Mouse (Mus musculus) retina, embryonic 14.5 days (tissue): ENCODE results near the gene Rbpjl.

Experiments used
- DNase-seq: peaks from one replicate; pipeline ENCODE4 v3.0.0-alpha.2; 2015; ENCODE audit warnings: low spot score

Rbpjl gene

DNA sequence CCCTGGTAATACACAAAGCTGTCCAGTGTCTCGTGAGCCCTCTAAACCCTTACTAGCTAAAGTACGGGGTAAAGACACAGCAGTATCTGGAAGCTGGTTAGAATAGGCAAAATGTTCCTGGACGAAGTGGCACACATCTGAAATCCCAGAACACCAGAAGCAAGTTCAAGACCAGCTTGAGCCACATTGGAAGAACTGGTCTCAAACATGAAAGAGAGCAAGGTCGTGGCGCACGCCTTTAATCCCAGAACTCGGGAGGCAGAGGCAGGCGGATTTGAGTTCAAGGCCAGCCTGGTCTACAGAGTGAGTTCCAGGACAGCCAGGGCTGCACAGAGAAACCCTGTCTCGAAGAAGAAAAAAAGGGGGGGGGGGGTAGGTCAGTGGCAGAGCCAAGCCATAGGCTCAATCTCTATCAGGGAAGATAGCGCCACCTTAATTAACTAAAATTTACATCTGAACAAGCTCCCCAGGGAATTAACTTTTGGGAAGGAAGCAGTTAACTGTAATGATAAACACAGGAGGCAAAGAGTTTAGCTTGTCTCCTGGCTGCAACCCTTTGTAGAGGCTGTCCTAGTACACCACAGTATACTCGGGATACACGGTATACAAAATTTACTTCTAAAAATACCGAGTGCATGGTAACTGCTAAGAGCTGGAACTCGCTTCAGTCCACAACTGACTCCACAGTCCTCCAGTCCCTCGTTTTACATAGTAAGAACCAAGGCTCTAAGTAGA lies 27.1 kb downstream of the Rbpjl start:
- DNase-seq: no peak

DNA sequence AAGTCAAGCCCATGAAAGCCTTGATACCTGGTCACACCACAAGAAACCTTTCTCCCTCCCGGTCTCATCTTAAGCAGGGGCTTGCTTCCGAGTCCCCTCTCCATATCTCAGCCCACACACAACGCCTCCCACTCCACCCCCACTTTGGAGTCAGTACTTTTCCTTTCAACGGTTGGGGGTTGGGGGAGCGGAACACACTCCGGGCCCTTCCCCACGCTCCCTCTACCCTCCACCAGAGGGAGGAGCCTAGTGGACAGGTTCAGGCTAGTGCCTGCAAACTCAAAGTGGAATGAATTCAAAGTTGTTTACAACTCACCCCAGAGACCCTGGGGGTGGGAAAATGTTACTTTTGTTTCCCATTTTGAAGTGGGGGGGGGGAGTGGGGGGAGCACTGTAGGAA lies 27.8 kb downstream of the Rbpjl start:
- no peak for DNase-seq

DNA sequence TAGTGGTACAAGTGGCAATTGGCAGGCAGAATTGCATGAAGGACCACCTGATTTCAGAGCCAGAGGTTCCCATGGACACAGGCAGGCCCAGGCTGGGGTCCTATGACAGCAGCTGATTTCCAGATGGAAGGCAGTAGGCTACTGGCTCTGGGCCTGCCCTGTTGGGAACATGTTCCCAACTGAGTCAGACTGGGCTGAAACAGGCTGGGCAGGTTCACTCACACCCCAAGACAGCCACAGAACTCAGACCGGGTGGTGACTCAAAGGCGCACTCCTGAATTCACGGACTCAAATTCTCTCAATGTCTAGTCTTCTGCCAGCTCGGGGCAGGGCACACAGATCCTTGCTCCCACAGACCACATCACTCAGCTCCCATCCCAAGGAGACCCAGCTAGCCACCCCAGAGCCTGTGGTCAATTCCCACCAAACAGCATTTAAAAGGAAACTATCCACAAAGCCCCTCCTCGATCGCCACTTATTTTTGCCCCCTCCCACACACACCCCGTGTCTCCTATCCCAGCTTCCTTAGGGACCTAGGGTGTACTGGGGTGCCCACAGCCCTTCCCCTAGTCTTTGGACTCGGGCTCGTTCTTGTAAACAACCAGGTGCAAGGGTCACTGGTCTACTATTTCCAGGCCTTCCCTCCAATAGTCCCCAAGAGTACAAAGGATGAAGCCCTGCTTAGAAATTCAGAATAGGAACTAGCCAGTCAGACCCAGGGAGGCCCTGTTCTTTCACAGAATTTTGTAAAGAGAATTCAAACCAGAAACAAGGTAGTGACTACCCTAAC lies 28.9 kb downstream of the Rbpjl start:
- DNase-seq: no peak

DNA sequence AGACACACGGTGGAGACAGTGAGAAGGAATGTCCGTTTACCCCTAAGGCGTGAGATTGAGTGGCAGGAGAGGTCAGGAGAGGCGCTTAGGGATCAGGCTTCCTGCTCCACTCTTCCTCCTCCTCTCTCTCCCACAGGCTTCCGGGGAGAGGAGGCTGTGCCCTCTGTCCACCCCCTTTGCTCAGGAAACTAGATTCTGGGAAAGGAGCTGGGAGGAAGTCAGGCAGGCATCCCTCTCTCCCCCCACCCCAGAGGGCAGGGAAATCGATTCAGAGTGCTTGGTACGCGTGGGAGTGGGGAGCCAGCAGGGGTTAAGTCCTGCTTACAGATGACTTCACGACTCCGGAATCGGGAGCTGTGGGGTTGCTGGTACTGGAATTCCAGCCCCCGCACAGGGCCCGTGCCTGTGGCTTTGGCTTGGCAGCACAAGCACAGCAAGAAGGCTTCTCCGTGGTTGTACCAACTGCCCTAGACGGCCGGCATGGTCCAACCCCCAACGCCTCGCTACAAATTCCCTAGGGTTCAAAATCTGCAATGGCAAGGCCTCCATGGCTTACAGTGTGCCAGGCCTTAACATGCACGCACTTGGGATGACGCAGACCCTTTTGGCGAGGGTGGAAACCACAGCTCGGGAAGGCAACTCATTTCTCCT lies 29.7 kb downstream of the Rbpjl start:
- no peak for DNase-seq

DNA sequence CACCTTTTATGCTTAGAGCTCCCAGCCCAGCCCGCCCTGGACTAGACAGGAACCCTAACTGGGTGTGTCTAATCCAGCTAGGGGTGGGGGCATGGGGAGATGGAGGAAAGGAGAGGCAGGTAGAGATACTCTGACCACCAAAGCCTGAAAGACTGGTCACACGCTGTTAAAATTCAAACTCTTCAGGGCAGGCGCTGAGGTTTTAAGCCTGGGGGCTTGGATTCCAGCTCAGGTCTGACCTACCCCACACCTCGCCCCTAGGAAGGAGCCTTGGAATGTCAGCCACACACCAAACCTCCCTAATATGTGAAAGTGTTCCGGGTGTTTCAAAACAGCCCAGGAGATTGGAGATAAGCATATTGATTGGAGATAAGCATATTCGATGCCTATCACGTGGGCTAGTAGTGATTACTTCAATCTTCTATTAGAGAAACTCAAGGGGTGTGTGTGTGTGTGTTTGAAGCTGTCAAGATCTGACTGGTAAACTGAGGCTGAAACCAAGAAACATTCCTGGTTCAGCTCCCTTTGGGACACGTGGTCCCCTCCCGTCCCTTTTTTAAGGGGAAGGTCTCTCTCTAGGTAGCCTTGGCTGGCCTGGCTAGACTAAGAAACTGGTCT lies 30.4 kb downstream of the Rbpjl start:
- DNase-seq: no peak

DNA sequence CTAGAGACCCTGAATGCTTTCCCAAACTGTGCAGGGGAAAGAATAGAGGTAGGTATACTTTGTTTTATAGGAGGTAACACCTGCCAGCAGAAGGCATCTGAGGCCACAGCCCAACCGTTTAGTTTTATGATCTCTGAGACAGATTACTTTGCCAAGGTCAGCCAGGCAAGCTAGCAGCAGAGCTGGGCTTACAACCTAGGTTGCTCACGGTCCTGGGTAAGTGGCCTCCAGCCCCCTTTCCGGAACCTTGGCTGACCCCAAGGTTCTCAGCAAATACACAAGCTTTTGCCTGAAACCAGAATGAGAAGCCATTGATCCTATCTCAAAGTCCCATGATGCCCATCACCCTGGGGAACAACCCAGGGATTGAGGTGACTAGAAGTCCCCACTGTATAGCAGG lies 31.7 kb downstream of the Rbpjl start:
- DNase-seq: no peak

DNA sequence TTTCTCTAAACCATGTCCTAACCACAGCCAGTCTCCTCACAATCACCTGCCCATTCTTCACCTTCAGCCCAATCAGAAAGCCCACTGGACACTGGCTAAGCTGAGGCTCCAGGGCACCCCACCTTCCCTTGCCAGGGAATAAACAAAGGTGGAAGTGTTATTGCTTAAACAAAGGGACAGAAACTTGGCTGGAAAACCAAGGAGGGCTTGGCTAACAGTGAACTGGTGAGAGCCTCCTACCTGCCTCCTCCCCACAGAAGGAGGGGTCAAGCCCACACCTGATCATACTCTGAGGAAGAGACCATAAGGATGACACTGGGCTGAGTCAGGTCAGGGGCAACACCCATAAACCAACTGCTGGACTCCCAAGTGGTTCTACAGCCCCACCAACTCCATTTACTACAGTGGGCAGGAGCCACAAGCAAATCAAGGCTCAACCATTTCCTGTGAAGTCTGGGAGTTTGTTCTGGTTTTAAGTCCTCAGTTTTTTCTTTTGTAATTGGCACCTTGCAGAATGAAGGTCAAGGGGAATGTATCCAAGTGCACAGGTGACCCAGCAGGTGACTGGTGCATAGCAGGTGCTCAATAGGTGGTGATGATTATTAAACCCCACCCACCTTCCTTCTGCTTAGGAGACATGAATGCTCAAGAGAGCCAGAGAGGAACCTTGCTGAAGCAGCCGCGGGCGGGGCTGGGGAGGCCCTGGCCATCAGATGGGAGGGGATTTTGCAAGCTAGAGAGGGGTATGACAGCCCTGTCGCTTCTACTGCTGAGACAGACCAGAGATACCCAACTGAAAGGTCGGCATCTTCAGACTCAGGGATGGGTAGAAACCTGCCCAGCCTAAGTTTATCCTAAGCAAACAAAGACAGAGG lies 32.5 kb downstream of the Rbpjl start:
- no peak for DNase-seq

DNA sequence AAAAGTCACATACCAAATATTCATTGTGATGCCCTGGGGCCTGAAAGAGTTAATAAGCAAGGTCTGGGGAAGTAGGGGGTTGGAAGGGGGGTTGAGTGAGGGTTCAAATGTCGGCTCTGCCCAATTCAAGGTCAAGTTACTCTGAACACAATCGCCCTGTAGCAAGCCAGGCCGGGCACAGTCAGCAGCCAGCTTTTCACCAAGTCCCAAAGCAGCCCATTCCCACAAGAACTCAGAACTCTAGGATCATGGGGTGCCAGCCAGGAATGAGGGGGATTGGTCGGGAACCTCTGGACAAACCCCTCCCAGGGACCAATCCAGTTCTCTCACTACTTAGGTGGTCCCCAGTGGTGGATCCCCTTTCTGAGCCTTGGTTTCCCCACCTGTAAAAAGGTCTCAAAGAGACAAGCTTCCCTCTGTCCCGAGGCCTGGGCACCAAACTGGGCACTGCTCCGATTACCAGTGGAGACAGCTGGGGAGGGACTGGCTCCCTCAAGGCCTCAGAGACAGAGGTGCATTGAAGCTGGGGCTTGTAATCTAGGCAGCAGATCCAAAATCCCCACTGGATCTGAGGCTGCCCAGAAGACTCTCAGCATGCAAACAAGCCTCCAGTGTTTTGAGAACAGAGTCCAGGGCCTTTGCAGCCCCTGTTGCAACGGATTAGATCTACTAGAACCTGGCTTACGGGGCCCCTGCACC lies 33.4 kb downstream of the Rbpjl start:
- no peak for DNase-seq

DNA sequence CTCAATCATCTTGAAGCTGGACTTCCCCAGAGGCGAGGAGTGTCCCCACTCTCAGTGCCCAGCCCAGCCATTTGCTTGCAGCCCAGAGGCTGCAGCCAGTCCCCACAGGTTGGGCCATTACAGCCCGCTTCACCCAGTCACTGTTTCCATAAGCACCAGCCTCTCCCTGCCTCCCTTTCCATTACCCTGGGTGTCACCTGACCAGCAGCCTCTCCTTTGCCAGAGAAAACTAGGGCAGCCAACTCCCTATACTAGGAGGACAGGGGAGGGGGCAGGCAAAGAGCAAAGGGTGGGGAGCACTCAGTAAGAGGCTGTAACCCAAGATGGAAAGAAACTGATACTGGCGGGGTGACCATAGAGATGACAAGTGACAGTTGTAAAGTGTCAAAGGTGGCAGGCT lies 34.0 kb downstream of the Rbpjl start:
- no peak for DNase-seq

DNA sequence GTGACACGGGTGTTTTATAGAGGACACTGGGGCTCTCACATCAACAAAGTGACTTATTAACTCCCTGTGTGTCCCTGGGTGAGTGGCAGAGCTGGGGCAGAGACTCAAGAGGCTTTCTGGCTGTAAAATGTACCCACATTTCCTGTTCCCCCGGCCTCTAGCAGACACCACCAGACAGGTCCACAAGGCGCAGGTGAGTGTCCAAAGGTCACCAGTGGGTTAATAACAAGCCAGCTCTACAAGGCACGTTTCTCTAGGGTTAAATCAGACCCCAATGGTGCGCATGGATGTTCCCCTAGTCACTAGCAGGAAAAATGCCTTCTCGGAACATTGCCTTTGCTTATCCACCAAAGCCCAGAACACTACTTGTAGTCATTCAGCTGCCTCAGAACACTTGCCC lies 34.8 kb downstream of the Rbpjl start:
- no peak for DNase-seq

DNA sequence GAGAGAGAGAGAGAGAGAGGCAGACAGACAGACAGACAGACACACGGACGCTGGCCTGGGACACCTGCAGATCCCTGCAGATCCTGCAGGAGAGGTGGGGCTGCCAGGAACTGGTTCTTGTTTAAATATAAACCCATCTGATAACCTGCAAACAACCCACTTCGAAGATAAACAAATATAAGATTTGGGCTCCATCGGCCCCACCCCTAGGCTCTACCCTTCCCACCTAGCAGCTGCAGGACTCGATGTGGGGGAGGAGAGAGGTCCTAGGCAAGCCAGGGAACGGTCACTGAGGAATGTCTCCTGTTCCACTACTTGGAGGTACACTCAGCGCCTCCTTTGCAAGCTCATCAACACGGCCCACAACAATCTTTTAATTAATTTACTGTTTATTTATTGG lies 35.3 kb downstream of the Rbpjl start:
- DNase-seq: no peak

DNA sequence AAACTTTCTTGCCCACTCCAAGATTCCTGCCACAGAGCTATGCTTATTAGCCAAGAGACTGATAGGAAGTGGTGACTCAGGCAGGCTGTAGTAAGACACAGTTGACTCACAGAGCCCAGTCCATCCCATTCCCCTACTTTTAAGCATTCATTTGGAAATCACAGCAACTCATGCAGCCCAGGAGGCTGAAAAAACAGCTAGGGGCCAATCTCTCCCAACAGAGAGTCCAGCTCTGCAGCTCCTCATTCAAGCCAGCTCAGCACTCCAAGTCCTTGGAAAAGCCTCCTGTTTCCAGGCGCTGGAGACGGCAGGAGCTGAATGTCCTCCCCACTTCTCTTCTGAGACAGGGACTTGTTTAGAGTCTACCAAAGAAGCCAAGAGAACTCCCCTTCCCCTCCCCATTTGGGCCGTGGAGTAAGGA lies 36.1 kb downstream of the Rbpjl start:
- DNase-seq: no peak

DNA sequence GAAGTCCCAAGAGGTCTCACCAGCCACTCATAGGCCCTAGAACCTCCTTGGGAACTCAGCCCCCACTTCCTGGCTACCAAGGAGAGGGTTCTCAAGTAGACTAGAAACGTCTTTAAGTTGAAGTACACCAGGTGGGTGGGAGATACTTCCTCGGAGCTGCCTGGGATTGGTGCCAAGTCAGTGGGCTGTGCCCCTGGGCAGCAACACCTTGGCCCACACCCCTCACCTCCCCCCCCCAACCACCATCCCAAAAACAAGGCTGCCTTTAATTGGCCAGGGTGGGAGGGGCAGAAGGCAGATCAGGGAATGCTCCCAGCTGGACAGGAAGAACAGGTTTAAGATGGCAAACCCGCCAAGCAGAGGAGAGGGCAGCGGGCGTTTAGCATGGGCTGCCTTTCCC lies 37.4 kb downstream of the Rbpjl start:
- DNase-seq: no peak

DNA sequence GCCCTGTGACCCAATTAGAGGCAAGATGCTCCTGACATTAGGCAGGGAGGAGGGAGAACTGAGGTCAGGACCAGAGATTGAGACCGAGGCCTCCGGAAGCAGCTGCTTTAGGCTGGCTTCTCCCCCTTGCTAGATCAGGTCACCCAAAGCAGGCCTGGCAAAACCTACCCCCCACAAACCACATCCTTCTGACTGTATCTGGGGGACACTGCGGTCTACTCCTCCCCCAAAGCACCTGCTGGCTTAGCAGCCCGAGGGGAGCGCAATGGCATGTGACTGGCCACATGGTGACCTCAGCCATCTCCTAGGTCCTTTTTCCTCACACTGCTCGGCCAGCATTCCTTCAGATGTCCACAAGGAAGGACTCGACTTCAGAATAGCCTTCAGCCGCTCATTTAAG lies 38.2 kb downstream of the Rbpjl start:
- DNase-seq: no peak

DNA sequence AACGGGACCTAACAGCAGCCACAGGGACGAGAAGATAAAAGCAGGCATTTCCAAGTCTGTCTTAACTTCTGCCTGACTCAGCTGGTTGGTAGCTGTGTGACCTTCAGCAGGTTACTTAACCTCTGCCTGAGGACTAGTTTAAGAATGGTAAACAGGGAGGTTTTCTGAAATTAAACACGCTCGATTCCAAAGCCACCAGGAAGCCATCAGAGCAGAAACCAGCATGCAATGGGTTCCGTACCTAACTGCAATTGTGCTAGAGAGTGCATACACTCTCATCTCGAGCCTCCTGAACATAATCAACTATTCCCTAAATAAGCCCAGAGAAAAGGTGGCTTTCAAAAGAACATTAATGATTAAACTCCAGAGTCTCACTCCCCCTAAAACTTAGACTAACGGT lies 38.8 kb downstream of the Rbpjl start:
- no peak for DNase-seq

DNA sequence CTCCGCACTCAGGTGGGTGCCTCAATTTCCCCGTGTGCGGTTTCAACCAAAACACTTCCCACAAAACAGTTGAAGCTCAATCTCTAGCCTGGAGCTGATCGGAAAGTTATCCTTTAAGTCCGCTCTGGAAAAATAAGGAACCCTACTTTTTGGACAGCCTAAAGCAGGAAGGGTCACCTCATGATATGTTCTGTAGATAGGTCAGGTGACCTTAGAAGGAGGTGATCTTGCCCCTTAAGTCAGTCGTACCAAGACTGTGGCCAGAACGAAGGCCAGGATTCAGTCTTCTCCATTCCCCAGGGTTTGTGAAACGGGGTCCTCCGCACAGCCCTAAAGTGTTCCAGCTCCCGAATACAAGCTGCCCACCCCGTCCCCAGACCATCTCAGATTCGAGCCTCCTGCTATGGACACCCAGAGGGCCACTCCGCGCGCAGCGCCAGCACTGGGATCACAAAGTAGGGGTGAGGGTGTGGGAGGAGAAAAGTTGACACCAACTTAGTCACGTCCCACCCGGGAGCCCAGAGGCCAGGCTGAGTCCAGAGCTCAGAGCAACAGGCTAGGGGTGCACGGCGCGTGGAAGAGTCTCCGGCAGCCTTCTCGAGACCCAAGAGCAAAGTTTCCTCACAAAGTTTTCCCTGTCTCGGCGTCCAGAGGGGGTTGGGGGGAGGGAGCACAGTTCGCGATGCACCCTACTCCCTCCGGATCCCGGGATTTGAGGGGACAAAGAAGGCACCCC lies 39.5 kb downstream of the Rbpjl start:
- no peak for DNase-seq

DNA sequence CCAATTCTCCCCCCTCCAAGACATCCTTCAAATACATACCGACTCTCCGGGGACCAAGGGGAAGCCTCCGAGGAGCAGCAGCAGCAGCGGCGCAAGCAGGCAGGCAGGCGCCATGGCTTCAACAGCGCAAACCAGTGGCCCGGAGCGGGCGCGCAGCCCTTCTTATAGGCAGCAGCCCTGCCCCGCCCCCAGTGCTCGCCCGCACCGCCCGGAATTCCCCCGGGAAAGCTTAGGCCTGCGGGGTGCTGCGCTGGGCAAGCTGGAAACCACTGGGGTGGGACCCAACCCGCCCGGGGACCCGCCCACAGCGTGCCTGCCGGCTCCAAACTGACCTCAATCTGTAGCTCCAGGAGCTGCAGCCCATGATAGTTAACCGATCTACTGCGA lies 40.1 kb downstream of the Rbpjl start:
- peak; percentile 89 for DNase-seq

DNA sequence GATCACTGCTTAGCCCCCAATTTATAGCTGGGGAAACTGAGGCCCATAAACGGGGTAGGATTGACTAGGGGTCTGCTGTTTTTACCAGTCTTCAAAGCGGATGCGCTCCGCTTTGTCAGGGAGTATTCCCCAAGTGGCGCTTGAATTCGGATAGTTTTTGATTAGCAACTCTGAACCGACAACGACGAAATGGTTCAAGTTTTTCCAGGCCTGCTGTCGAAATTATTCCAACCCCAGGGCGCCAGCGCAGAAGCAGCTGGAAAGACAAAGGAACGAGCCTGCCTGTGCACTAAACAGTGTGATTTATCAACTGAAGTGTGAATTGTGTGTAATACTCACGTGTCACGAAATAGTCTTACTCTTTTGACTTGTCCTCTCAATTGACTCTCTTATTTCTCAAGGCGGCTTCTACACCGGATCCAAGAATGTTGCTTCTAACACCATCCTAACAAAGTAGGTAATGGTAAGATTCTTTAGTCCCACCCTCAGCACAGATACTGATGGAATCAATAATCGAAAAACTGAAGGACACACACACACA lies 40.6 kb downstream of the Rbpjl start, which contains the start of gene Sdc4:
Gene Sdc4, minus strand, starts transcription at position 428 of the 541 bp plus-strand sequence.
- no peak for DNase-seq

DNA sequence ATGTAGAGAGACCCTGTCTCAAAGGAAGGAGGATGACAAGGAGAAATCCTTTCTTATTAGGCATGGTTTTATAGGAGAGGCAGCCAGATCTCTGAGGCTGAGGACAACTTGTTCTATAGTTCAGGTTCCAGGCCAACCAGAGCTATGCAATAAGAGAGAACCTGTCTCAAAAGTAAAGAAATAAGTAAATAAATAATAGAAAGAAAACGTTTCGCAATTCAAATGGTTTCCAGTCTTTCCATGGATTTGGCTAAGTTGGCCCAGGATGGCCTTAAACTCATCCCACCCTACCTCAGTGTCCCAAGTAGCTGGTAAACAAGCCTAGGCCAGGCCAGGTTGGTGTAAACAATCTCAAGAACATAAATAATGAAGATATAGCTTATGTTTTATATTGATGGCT lies 41.8 kb downstream of the Rbpjl start:
- no peak for DNase-seq
